Comparison of ENCODE assay signal across 25 mouse cellular contexts in the genomic region with DNA sequence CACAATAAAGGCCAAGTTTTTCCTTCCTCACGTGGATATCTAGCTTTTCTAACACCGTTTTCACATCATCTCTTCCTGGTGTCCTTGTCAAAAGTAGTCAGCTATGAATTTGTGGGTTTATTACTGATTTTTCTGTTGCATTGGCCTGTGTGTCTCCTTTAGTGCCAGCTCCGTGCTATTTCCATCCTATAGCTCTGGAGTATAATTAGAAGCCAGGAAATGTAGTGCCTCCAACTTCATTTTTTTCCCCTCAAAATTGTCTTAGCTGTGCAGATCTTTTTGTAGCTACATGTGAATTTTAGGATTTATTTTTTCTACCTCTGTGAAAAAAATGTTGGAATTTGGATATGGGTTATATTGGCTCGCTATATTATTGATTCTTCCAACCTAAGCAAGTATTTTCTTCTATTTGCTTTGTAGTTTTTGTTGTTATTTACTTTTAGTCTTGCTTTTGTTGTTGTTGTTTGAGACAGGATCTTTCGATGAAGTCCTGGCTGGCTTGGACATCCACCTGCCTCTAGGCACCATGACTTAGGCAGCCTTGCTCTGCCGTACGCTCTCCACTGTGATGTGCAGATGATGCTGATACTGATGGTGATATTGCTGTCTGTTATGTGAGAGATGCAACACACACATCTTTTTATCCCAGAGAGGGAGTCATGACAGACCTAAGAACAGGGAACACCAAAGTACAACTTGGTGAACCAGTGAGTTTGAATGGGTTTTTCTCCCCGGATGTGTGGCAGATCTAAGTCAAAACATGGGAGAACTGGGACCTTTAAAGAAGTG. TPM values are rescaled to one million over a fixed set of nuclear protein-coding genes. Genes with fewer than 3 reads are reported as not detected.
"Had no signal": no experiment of that assay in that cellular context is flagged by ENCODE, and none has a peak within 500 bp of the region (broad histone marks: within the 10 kb centered on the region; RNA-seq: fewer than 3 reads in every experiment).

No protein-coding gene starts in this region.

- DNase-seq: gastrocnemius, adult 2 months; gastrocnemius, postnatal 10 days; gastrocnemius, postnatal 25 days; heart, adult 2 months; heart, postnatal 14 days; heart, postnatal 4 days; kidney, adult 18-20 months; kidney, adult 8-10 months; kidney, postnatal 10 days; kidney, postnatal 25 days; kidney, postnatal 4 days had no signal

- H3K9me3 ChIP-seq: heart, embryonic 13.5 days; heart, embryonic 15.5 days; hindbrain, embryonic 10.5 days; hindbrain, embryonic 12.5 days; intestine, embryonic 15.5 days; limb, embryonic 13.5 days; limb, embryonic 15.5 days; liver, embryonic 12.5 days had no signal

- H3K4me1 ChIP-seq: heart, embryonic 13.5 days; heart, embryonic 15.5 days; hindbrain, embryonic 10.5 days; hindbrain, embryonic 12.5 days; intestine, embryonic 15.5 days; limb, embryonic 13.5 days; limb, embryonic 15.5 days; liver, embryonic 12.5 days had no signal

- H3K27ac ChIP-seq: gastrocnemius, adult 2 months; heart, adult 2 months; heart, embryonic 13.5 days; heart, embryonic 15.5 days; hindbrain, embryonic 10.5 days; hindbrain, embryonic 12.5 days; hindbrain, embryonic 14.5 days; intestine, embryonic 15.5 days; layer of hippocampus, adult 2 months; limb, embryonic 13.5 days; limb, embryonic 15.5 days; liver, embryonic 12.5 days; liver, embryonic 14.5 days had no signal

- H3K4me3 ChIP-seq: gastrocnemius, adult 2 months; heart, adult 2 months; heart, embryonic 13.5 days; heart, embryonic 15.5 days; hindbrain, embryonic 10.5 days; hindbrain, embryonic 12.5 days; intestine, embryonic 15.5 days; layer of hippocampus, adult 2 months; limb, embryonic 13.5 days; limb, embryonic 15.5 days; liver, embryonic 12.5 days had no signal

- H3K27me3 ChIP-seq: heart, embryonic 13.5 days; heart, embryonic 15.5 days; hindbrain, embryonic 12.5 days; intestine, embryonic 15.5 days; limb, embryonic 13.5 days; limb, embryonic 15.5 days; liver, embryonic 12.5 days had no signal

- H3K36me3 ChIP-seq: heart, embryonic 13.5 days; heart, embryonic 15.5 days; hindbrain, embryonic 10.5 days; hindbrain, embryonic 12.5 days; intestine, embryonic 15.5 days; limb, embryonic 13.5 days; limb, embryonic 15.5 days; liver, embryonic 12.5 days had no signal

RNA-seq across cellular contexts. Expression of a gene that starts 24.5 kb away (rescaled TPM):
- total RNA-seq: granulocyte monocyte progenitor cell, adult 5-6 weeks; liver, adult 2 months had no signal
- polyA plus RNA-seq: inflammation-experienced regulatory T-cells, adult 6 months; liver, adult 2 months; liver, embryonic 12.5 days; liver, embryonic 14.5 days had no signal
